Mouse (Mus musculus) gastrocnemius, adult 2 months (tissue): ENCODE data around the gene Sf3a1. TPM values are rescaled to one million over a fixed set of nuclear protein-coding genes. Genes with fewer than 3 reads are reported as not detected.
"Not testable (repeated sequence)": the region's sequence is repeated elsewhere in the genome, so short reads cannot be mapped to it uniquely, and the experiment has no call there.

Experiments used
- DNase-seq: peaks from one replicate; pipeline ENCODE4 v3.0.0; 2022
- H3K27ac ChIP-seq: fragments of 200-600 bp; 2 replicates; pipeline ENCODE4 v1.8.1; 2022; ENCODE audit warnings: mild to moderate bottlenecking
- H3K4me3 ChIP-seq: fragments of 200-600 bp; 2 replicates; pipeline ENCODE4 v1.8.1; 2022; ENCODE audit warnings: mild to moderate bottlenecking, moderate library complexity
- CTCF ChIP-seq: fragments of 200-600 bp; IDR thresholded peaks from 2 replicates; pipeline ENCODE4 v1.8.1; 2022; ENCODE audit warnings: antibody characterized with exemption, mild to moderate bottlenecking, moderate library complexity
- intact Hi-C: fragments of 180-260 bp; cut with DNase I; formaldehyde crosslinking; loops from one replicate; pipeline ENCODE4 v1.15.1; 2025
- total RNA-seq, 2 experiments: library from RNA; stranded (reverse); gene quantifications; 2 replicates each; pipeline ENCODE4 v1.2.3; 2021

Sf3a1 gene
- total RNA-seq, 2 experiments from 2014 or later: 13.9 to 19.6 TPM

GRCm38 (mm10) chr11:4174586-4174985 is 14.4 kb downstream of the Sf3a1 start:
- TF ChIP-seq CTCF: 0 out of 2 replicates have a peak, but pooled peaks have one; percentile 0
- intact Hi-C loops: no loop called here
- Histone ChIP-seq H3K4me3 (peak overlapping the region; percentile 22), H3K27ac (peak overlapping the region; percentile 78)
- peak; percentile 95 for DNase-seq

DNA sequence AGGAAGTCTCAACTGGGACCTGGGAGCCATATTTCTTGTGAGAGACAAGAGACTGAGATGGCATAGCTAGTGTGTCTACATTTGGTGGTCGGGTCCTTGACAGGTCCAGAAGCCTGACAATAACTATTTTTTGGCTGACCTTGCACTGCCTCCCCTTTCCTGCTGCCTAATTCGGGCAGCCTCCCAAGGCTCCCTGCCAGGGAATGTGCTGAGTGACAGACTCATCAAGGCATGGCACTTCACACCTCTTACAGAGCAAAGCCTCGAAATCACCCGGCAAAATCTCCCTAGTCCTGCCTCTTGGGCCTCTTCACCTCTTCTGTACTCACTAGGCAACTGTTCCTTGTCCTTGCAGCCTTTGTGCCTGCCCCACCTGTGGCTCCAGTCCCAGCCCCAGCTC is 17.6 kb downstream of the Sf3a1 start:
- peak; percentile 61 for DNase-seq
- intact Hi-C loops: no loop called here
- TF ChIP-seq CTCF: no peak
- Histone ChIP-seq H3K4me3 (no peak overlapping the region), H3K27ac (peak overlapping the region; percentile 44)

DNA sequence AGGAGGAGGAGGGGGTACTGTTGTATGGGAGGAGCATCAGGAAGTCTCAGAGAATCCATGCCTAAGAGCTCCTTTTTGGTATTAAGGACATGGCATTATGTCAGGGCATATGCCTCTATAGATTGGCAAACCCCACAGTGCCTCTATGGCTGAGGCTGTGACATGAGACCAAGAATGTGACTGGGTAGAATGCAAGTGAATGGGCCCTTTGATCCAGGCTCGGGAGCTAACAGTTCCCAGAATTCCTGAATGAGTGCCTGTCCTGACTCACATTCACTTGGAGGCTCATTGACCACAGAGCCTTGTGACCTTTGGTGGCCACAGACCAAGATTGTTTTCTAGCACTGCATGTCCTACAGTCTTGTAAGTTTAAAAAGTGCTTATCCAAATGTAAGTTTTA is 21.9 kb downstream of the Sf3a1 start:
- no peak for TF ChIP-seq CTCF
- DNase-seq: no peak
- no peak overlapping the region for H3K4me3 ChIP-seq
- intact Hi-C loops: no loop called here
- H3K27ac ChIP-seq: peak overlapping the region; percentile 48

DNA sequence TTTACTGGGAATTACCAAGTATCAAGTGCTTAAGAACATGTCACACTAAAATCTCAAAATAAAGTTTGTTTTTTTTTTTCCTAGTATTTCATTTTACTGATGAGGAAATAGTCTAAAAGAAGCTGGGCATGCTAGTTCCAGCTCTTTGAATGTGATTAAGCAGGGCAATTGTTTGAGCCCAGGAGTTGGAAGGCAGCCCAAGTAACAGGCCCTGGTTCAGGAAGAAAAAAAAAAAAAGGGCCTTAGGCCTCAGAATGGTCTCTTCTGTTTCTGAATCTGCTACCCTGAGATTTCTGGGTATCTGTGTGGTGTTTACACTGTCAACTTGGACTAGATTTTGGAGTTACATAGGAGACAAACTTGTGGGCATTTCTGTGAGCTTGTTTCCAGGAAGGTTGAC is 23.4 kb downstream of the Sf3a1 start:
- Histone ChIP-seq H3K4me3 (no peak overlapping the region), H3K27ac (peak overlapping the region; percentile 48)
- intact Hi-C loops: no loop called here
- no peak for DNase-seq
- no peak for TF ChIP-seq CTCF

DNA sequence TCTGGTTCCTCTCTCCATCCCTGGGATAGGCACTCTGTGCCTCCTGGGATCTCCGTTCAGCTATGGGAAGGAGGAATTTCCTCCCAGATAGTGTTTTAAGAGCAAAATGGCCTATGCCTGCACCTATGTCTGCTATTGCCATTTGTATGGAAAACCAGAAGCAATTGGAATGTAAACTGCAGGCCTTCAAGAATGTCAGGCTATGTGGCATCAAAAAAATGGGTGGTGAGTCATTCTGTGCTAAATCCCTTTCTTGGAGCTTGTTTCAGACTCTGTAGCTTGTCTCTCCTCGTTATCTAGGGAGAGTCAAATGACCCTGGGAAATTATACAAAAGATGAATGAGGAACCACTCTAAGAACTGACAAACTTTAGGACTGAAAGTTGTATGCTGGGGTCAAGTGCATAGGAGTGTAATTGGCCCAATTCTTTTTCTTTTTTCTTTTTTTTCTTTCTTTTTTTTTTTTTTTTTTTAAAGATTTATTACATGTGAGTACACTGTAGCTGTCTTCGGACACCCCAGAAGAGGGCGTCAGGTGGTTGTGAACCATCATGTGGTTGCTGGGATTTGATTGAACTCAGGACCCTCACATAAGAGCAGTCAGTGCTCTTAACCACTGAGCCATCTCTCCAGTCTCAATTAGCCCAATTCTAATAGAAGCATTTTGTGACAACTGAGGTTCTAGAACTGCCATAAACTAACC is 24.3 kb downstream of the Sf3a1 start:
- no peak for DNase-seq
- intact Hi-C loops: no loop called here
- no peak overlapping the region for H3K4me3 ChIP-seq
- H3K27ac ChIP-seq: peak overlapping the region; percentile 48
- peak; percentile 29; the same call in 1 of the 2 replicates for TF ChIP-seq CTCF

DNA sequence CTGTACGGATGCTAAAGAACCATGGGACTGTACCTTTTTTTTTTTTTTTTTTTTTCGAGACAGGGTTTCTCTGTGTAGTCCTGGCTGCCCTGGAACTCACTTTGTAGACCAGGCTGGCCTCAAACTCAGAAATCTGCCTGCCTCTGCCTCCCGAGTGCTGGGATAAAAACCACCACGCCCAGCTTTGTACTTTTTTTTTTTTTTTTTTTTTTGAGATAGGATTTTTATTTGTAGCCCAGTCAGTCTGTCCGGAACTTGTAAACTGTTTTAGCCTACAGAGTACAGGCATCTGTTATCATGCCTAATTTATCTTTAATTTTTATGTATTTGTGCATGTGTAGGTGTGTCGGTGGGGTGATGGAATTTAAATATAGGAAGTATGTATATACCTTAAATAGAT is 25.3 kb downstream of the Sf3a1 start:
- DNase-seq, intact Hi-C loops, H3K4me3 ChIP-seq, H3K27ac ChIP-seq: not testable (repeated sequence)

DNA sequence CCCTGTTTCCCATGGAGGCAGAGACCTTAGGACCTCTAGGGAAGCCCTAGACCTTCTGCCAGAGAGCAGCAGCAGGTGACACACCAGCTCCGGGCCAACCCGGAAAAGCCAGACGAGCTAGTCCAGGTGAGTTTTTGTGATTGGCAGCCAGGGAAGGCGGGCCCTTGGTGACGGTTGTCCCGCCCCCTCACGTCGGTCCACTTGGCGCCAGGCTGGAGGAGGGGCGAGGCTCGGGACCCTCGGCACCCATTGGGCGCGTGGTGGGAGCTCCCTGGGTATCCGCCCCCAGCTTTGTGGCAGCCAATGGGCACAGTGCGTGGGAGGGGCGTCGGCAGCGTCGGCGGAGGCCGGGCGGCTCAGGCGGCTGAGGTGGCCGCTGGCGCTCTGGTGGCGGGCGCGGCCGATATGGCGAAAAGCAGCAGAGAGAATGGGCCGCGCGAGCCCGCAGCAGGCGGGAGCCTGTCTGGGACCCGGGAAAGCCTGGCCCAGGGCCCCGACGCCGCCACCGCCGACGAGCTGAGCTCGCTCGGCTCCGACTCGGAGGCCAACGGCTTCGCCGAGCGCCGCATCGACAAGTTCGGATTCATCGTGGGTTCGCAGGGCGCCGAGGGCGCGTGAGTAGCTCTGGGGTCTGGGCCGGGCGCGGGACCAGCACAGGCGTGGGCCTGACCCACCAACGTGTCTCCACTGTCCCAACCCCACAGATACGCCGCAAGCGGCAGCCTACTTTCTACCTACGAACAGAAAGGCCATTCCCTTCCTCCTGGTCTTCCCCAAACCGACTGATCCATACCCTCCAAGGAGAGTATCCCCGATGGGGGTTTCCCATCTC is 26.6 kb downstream of the Sf3a1 start, which contains the start of gene Tbc1d10a:
TSS of gene Tbc1d10a (plus strand) at position 304 of the 832 bp plus-strand sequence.
- peak; percentile 99 for DNase-seq
- intact Hi-C loops: no loop called here
- TF ChIP-seq CTCF: peak; percentile 25; the same call in 1 of the 2 replicates
- peak within 1 kb of the TSS; percentile 90 for H3K4me3 ChIP-seq
- H3K27ac ChIP-seq: peak within 1 kb of the TSS; percentile 93

DNA sequence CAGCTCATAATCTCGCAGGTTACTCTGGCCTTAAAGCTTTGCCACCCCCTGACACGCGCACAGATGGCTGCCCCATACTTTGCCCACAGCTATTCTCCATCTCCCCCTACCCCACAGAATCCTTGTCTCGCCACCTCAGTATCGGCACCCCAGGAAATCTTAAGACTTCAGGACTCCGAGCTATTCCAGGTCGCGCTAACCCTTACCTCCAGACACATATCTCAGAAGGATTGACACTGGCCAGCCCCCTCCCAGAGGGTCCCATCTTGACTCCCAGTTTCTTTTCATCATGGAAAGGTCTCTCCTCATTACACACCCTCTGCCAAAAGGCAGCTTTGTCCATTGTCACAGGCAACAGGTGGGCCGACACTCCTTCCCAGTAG is 27.2 kb downstream of the Sf3a1 start:
- H3K27ac ChIP-seq: peak overlapping the region; percentile 93

GRCm38 (mm10) chr11:4189182-4189581 is 29.0 kb downstream of the Sf3a1 start:
- intact Hi-C loops: no loop called here
- TF ChIP-seq CTCF: no peak
- H3K27ac ChIP-seq: peak overlapping the region; percentile 93

More for the DNA sequence above, 27.2 kb downstream of the Sf3a1 start:
- no peak for TF ChIP-seq CTCF
- peak overlapping the region; percentile 90 for H3K4me3 ChIP-seq
- DNase-seq: no peak
- intact Hi-C loops: no loop called here

GRCm38 (mm10) chr11:4190677-4191076 is 30.5 kb downstream of the Sf3a1 start:
- no peak for DNase-seq
- intact Hi-C loops: no loop called here
- H3K27ac ChIP-seq: peak overlapping the region; percentile 81
- TF ChIP-seq CTCF: no peak
- H3K4me3 ChIP-seq: peak overlapping the region; percentile 40

More at GRCm38 (mm10) chr11:4189182-4189581, 29.0 kb downstream of the Sf3a1 start:
- no peak for DNase-seq
- peak overlapping the region; percentile 90 for H3K4me3 ChIP-seq

GRCm38 (mm10) chr11:4192757-4193156 is 32.6 kb downstream of the Sf3a1 start:
- DNase-seq: no peak
- TF ChIP-seq CTCF: no peak
- Histone ChIP-seq H3K27ac (peak overlapping the region; percentile 81), H3K4me3 (no peak overlapping the region)
- intact Hi-C loops: no loop called here

DNA sequence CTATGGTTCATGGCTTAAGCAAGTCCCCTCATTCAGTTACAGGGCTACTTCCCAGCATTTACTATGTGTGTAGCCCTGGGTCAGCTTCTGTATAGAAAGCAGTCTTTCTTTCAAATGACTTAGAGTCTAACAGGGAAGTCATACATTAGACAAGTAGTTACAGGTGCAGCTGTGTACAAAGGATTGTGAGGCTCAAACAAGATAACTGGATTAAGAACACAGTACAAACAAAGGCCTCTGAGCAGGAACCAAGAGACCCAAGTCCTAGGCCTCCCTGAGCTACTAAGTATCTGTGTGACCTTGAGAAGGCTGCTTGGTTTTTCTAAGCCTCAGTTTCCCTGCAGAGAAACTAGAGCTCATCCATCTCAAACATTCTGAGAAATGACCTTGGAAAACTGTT is 33.3 kb downstream of the Sf3a1 start:
- peak overlapping the region; percentile 81; the same call in 1 of the 2 replicates for H3K27ac ChIP-seq
- no peak for TF ChIP-seq CTCF
- no peak for DNase-seq
- no peak overlapping the region for H3K4me3 ChIP-seq
- intact Hi-C loops: no loop called here

- Histone ChIP-seq H3K4me3 (no peak overlapping the region), H3K27ac (peak overlapping the region; percentile 13; the same call in 1 of the 2 replicates)
- no peak for DNase-seq
- intact Hi-C loops: no loop called here
- TF ChIP-seq CTCF: no peak
These were observed 35.5 kb downstream of the Sf3a1 start for GRCm38 (mm10) chr11:4195597-4196031.
